Mouse (Mus musculus): Measurements from ENCODE around the gene Bbs10. TPM values are rescaled to one million over a fixed set of nuclear protein-coding genes. Genes with fewer than 3 reads are reported as not detected.

Bbs10 gene
- polyA plus RNA-seq, 1 experiment from 2014 or later: 5.8 TPM

- H3K9ac ChIP-seq (ENCODE audit: low read depth, low read length): no peak overlapping the region
- no peak overlapping the region for H3K4me3 ChIP-seq (ENCODE audit: low read length)
- no peak overlapping the region for H3K4me2 ChIP-seq (ENCODE audit: low read length)
- no peaks in the 10 kb centered on the region for H3K9me3 ChIP-seq (ENCODE audit: control insufficient read depth, low read length)
- H3K4me1 ChIP-seq (ENCODE audit: control insufficient read depth, insufficient read depth, low read depth, low read length): no peaks in the 10 kb centered on the region
- WGBS: 87% methylated on average over 3 of the region's 3 CpGs
- H3K27ac ChIP-seq (ENCODE audit: low read depth, low read length): no peak overlapping the region
- H3K27me3 ChIP-seq (replicated peaks; ENCODE audit: control insufficient read depth, insufficient read depth, low read length): no peaks in the 10 kb centered on the region
- ATAC-seq: no peak
- no peaks in the 10 kb centered on the region for H3K36me3 ChIP-seq (ENCODE audit: control insufficient read depth, insufficient read depth, low read length)
Observed at GRCm38 (mm10) chr10:111315940-111316339, 17.5 kb downstream of the Bbs10 start.

- Histone ChIP-seq H3K9me3 (ENCODE audit: control insufficient read depth, low read length) (no peaks in the 10 kb centered on the region), H3K4me1 (ENCODE audit: control insufficient read depth, insufficient read depth, low read depth, low read length) (no peaks in the 10 kb centered on the region), H3K4me3 (ENCODE audit: low read length) (no peak overlapping the region), H3K27ac (ENCODE audit: low read depth, low read length) (no peak overlapping the region), H3K4me2 (ENCODE audit: low read length) (no peak overlapping the region), H3K27me3 (replicated peaks; ENCODE audit: control insufficient read depth, insufficient read depth, low read length) (no peaks in the 10 kb centered on the region), H3K9ac (ENCODE audit: low read depth, low read length) (no peak overlapping the region), H3K36me3 (ENCODE audit: control insufficient read depth, insufficient read depth, low read length) (no peaks in the 10 kb centered on the region)
- WGBS: 58% methylated on average over 3 of the region's 3 CpGs
- ATAC-seq: peak; percentile 58; the same call in 1 of the 2 replicates
Observed at GRCm38 (mm10) chr10:111318021-111318420, 19.5 kb downstream of the Bbs10 start.

- H3K27ac ChIP-seq (ENCODE audit: low read depth, low read length): no peak overlapping the region
Observed at GRCm38 (mm10) chr10:111318805-111319500, 20.5 kb downstream of the Bbs10 start.

GRCm38 (mm10) chr10:111320579-111320978, 22.1 kb downstream of the Bbs10 start:
- Histone ChIP-seq H3K9ac (ENCODE audit: low read depth, low read length) (no peak overlapping the region), H3K9me3 (ENCODE audit: control insufficient read depth, low read length) (no peaks in the 10 kb centered on the region), H3K4me1 (ENCODE audit: control insufficient read depth, insufficient read depth, low read depth, low read length) (no peaks in the 10 kb centered on the region), H3K27ac (ENCODE audit: low read depth, low read length) (no peak overlapping the region), H3K4me3 (ENCODE audit: low read length) (no peak overlapping the region), H3K27me3 (replicated peaks; ENCODE audit: control insufficient read depth, insufficient read depth, low read length) (no peaks in the 10 kb centered on the region), H3K36me3 (ENCODE audit: control insufficient read depth, insufficient read depth, low read length) (no peaks in the 10 kb centered on the region), H3K4me2 (ENCODE audit: low read length) (no peak overlapping the region)
- no peak for ATAC-seq

More at GRCm38 (mm10) chr10:111318805-111319500, 20.5 kb downstream of the Bbs10 start:
- Histone ChIP-seq H3K4me3 (ENCODE audit: low read length) (no peak overlapping the region), H3K27me3 (replicated peaks; ENCODE audit: control insufficient read depth, insufficient read depth, low read length) (no peaks in the 10 kb centered on the region), H3K4me2 (ENCODE audit: low read length) (no peak overlapping the region), H3K9ac (ENCODE audit: low read depth, low read length) (no peak overlapping the region), H3K36me3 (ENCODE audit: control insufficient read depth, insufficient read depth, low read length) (no peaks in the 10 kb centered on the region), H3K9me3 (ENCODE audit: control insufficient read depth, low read length) (no peaks in the 10 kb centered on the region), H3K4me1 (ENCODE audit: control insufficient read depth, insufficient read depth, low read depth, low read length) (no peaks in the 10 kb centered on the region)
- WGBS: 91% methylated on average over 9 of the region's 9 CpGs
- ATAC-seq: no peak

- Histone ChIP-seq H3K36me3 (ENCODE audit: control insufficient read depth, insufficient read depth, low read length) (no peaks in the 10 kb centered on the region), H3K27ac (ENCODE audit: low read depth, low read length) (no peak overlapping the region), H3K4me2 (ENCODE audit: low read length) (no peak overlapping the region), H3K4me1 (ENCODE audit: control insufficient read depth, insufficient read depth, low read depth, low read length) (no peaks in the 10 kb centered on the region), H3K27me3 (replicated peaks; ENCODE audit: control insufficient read depth, insufficient read depth, low read length) (no peaks in the 10 kb centered on the region), H3K9ac (ENCODE audit: low read depth, low read length) (no peak overlapping the region), H3K4me3 (ENCODE audit: low read length) (no peak overlapping the region), H3K9me3 (ENCODE audit: control insufficient read depth, low read length) (no peaks in the 10 kb centered on the region)
- WGBS: 74% methylated on average over 4 of the region's 4 CpGs
- no peak for ATAC-seq
Observed at GRCm38 (mm10) chr10:111327957-111328356, 29.5 kb downstream of the Bbs10 start.

- no peak for ATAC-seq
- H3K27ac ChIP-seq (ENCODE audit: low read depth, low read length): no peak overlapping the region
- H3K36me3 ChIP-seq (ENCODE audit: control insufficient read depth, insufficient read depth, low read length): no peaks in the 10 kb centered on the region
- H3K9ac ChIP-seq (ENCODE audit: low read depth, low read length): no peak overlapping the region
- H3K9me3 ChIP-seq (ENCODE audit: control insufficient read depth, low read length): no peaks in the 10 kb centered on the region
- no peak overlapping the region for H3K4me3 ChIP-seq (ENCODE audit: low read length)
- H3K4me2 ChIP-seq (ENCODE audit: low read length): no peak overlapping the region
- WGBS: 81% methylated on average over 5 of the region's 5 CpGs
- no peaks in the 10 kb centered on the region for H3K4me1 ChIP-seq (ENCODE audit: control insufficient read depth, insufficient read depth, low read depth, low read length)
- no peaks in the 10 kb centered on the region for H3K27me3 ChIP-seq (replicated peaks; ENCODE audit: control insufficient read depth, insufficient read depth, low read length)
Observed at GRCm38 (mm10) chr10:111329326-111329725, 30.8 kb downstream of the Bbs10 start.

GRCm38 (mm10) chr10:111334902-111335301, 36.4 kb downstream of the Bbs10 start:
- Histone ChIP-seq H3K27me3 (replicated peaks; ENCODE audit: control insufficient read depth, insufficient read depth, low read length) (no peaks in the 10 kb centered on the region), H3K4me3 (ENCODE audit: low read length) (no peak overlapping the region), H3K27ac (ENCODE audit: low read depth, low read length) (no peak overlapping the region), H3K9me3 (ENCODE audit: control insufficient read depth, low read length) (no peaks in the 10 kb centered on the region), H3K4me2 (ENCODE audit: low read length) (no peak overlapping the region), H3K36me3 (ENCODE audit: control insufficient read depth, insufficient read depth, low read length) (no peaks in the 10 kb centered on the region), H3K4me1 (ENCODE audit: control insufficient read depth, insufficient read depth, low read depth, low read length) (no peaks in the 10 kb centered on the region), H3K9ac (ENCODE audit: low read depth, low read length) (no peak overlapping the region)
- WGBS: 98% methylated on average over 2 of the region's 2 CpGs
- ATAC-seq: no peak

- WGBS: 21% methylated on average over 29 of the region's 29 CpGs
- Histone ChIP-seq H3K4me2 (ENCODE audit: low read length) (peak overlapping the region; percentile 34), H3K27ac (ENCODE audit: low read depth, low read length) (no peak overlapping the region), H3K36me3 (ENCODE audit: control insufficient read depth, insufficient read depth, low read length) (no peaks in the 10 kb centered on the region), H3K27me3 (replicated peaks; ENCODE audit: control insufficient read depth, insufficient read depth, low read length) (no peaks in the 10 kb centered on the region), H3K4me1 (ENCODE audit: control insufficient read depth, insufficient read depth, low read depth, low read length) (no peaks in the 10 kb centered on the region), H3K9me3 (ENCODE audit: control insufficient read depth, low read length) (no peaks in the 10 kb centered on the region), H3K4me3 (ENCODE audit: low read length) (no peak overlapping the region), H3K9ac (ENCODE audit: low read depth, low read length) (no peak overlapping the region)
- ATAC-seq: peak; percentile 17; the same call in 1 of the 2 replicates
Observed at GRCm38 (mm10) chr10:111335517-111336352, 37.3 kb downstream of the Bbs10 start.

GRCm38 (mm10) chr10:111336353-111336713, 37.9 kb downstream of the Bbs10 start:
- WGBS: 21% methylated on average over 10 of the region's 10 CpGs
- H3K4me1 ChIP-seq (ENCODE audit: control insufficient read depth, insufficient read depth, low read depth, low read length): no peaks in the 10 kb centered on the region
- peak overlapping the region; percentile 34 for H3K4me2 ChIP-seq (ENCODE audit: low read length)

More at GRCm38 (mm10) chr10:111336353-111336713, 37.9 kb downstream of the Bbs10 start:
- Histone ChIP-seq H3K27me3 (replicated peaks; ENCODE audit: control insufficient read depth, insufficient read depth, low read length) (no peaks in the 10 kb centered on the region), H3K27ac (ENCODE audit: low read depth, low read length) (no peak overlapping the region), H3K4me3 (ENCODE audit: low read length) (no peak overlapping the region), H3K36me3 (ENCODE audit: control insufficient read depth, insufficient read depth, low read length) (no peaks in the 10 kb centered on the region), H3K9ac (ENCODE audit: low read depth, low read length) (no peak overlapping the region), H3K9me3 (ENCODE audit: control insufficient read depth, low read length) (no peaks in the 10 kb centered on the region)
- no peak for ATAC-seq
